Mouse (Mus musculus): ENCODE measurements at regions not wholly inside any gene's neighbourhood (a gene's known extent, or its start where the extent isn't known, plus 50 kb on each side); places are given as distances from the start of the nearest gene placed in this dataset.

GRCm38 (mm10) chr16:44674198-44674597 lies 49.9 kb upstream of the Nepro start:
- DNase-seq = no peak

DNA sequence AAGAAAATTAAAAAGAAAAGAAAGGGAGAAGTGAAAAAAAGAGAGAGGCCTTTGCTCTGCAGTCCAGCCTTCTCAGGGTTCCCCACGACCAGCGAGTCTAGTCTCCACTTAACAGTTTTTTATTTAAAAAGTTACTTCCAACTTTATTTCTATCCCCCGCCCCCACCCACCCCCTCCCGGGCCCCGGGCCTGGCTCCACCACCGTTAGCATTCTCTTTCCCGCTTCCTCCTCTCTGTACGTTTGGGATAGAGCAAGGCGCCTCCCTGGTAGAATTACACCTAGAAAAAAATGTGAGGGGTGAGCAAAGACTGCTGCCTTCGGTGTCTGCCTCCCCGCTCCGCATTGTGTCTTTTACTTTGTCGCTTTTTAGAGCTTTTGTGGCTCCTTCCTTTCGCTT lies 51.7 kb upstream of the Nepro start:
- no peak for DNase-seq

- DNase-seq = no peak
Observed at GRCm38 (mm10) chr16:44671551-44672421, 52.3 kb upstream of the Nepro start.

- no peak for DNase-seq
Observed at GRCm38 (mm10) chr16:44668061-44668460, 56.0 kb upstream of the Nepro start.

- no peak for DNase-seq
Observed at GRCm38 (mm10) chr16:44667118-44667517, 57.0 kb upstream of the Nepro start.

DNA sequence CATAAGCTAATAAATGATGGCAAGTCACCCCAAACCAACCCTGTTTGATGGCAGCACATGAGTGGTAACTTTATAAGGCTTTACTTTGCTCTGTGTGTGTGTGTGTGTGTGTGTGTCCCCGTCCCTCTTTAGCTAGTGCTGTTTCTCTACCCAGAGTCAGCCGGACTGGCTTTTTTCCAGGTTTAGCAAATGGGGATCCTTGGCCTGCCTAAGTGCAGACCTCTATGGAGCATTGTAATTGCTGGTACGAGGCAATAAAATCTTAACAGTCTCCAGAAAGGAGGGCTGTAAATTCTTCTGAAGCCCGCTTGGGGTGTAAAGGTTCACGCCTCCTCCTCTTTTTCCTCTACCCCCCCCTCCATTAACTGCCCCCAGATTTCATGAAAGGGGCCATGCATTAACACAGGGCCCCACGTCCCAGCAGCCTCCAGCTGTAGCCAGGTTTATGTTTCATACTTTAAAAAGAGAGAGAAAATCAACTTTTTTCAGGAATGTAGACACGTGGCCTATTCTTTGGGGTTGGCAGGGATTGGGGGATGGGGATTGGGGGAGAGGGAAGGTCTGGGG lies 57.6 kb upstream of the Nepro start:
- peak in 1 of 2 experiments; percentile 25 for DNase-seq

- DNase-seq = no peak
Observed at GRCm38 (mm10) chr16:44665491-44665931, 58.6 kb upstream of the Nepro start.

GRCm38 (mm10) chr16:44662966-44663600 lies 61.0 kb upstream of the Nepro start:
- no peak for DNase-seq

GRCm38 (mm10) chr16:44660996-44661876 lies 62.9 kb upstream of the Nepro start:
- no peak for DNase-seq

DNA sequence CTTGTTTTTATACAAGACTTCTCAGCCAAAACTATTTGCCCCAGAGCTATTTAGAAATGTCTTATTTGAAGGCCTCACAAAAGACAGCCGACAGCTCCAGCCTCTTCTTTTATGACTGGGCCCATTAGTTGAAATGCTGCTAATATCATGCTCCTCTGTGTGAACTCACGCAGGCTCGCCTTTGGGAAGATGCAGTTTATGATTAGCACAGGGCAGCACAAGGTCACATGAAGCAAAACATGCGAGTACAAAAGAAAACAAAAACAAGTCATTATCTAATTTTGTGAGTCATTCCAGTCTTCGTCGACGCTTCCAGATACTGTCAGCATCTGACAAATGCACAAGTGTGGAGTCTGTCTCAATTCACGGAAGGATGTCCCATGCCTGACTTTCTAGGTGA lies 65.8 kb upstream of the Nepro start:
- DNase-seq = no peak

DNA sequence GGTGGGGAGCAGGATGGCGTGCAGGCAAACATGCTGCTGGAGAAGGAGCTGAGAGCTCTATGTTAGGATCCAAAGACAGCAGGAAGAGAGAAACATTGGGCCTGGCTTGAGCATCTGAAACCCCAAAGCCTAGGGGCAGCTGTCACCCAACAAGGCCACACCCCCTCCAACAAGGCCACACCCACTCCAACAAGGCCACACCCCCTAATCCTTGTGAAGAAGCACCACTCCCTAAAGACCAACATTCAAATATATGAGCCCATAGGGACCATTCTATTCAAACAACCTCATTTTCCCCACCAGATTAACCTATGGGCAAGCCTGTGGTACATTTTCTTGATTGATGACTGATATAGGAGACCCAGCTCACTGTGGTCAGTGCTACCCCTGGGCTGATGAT lies 67.9 kb upstream of the Nepro start:
- DNase-seq = no peak

- no peak for DNase-seq
Observed at GRCm38 (mm10) chr16:44655306-44655705, 68.8 kb upstream of the Nepro start.

GRCm38 (mm10) chr16:44648547-44649223 lies 75.4 kb upstream of the Nepro start:
- DNase-seq = no peak

- DNase-seq = peak; percentile 32 to 60
Observed at GRCm38 (mm10) chr16:44643992-44644391, 80.1 kb upstream of the Nepro start.

DNA sequence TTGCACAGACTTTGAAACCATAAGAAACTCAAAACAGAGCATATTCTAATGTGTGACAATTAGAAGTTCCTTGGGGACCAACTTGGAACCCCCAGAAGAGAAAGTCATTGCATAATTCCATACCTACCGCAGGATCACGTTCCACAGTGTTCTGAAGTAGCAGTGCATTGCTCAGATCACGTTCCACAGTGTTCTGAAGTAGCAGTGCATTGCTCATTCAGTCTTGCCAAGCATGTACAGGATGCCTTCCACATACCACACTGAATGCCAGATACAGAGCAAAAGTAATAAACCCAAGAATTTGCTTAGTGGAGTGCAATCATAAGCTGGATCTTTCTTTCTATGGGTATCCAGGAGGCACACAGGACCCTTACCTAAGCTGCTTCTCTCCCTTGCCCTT lies 78.4 kb upstream of the Boc start:
- no peak for DNase-seq

DNA sequence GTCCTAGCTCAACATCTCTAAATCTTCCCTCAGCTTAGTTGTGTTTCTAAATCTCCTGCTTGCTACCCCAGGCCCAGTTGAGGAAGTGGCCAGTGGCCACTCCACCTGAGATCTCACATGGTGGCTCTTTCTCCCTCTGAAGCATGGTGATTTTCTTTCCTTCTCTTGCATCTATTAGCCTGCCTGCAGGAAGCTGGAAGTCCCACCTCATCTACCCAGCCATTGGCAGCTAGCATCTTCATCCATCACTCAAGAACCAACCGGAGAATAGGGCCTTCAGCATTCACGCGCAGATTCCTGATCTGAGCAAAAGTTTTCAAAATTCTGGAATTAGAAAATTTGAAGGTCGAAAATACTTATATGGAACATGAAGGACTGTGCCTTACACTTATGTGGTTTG lies 75.8 kb upstream of the Boc start:
- no peak for DNase-seq

DNA sequence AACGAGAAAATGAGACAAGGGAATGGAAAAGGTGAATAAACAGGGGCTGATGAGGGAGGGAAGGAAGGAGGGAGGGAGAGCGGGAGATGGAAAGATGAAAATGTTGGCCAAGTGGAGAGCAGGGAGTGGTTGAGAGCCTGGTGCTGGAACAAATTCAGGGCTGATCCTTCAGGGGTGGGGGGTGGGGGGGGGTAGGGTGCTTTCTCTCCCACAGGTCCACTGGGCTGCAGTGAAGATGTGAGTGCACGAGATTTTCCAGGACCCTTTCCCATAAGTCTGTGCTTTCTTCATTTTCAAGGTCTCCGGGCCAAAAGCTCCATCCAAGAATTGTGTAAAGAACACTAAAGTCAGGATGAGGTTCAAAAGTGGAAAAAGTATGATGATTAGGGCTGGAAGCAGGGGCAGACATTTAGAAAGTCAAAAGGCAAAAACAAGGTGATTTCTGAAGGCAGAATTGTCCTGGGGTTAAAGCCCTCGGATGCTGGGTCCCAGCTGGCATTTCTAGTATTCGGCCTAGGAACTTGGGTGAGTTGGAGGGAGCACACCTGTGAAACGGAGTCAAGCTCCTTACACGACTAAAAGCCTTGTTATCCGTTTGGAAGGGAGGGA lies 74.5 kb upstream of the Boc start:
- peak in 1 of 2 experiments; percentile 35 for DNase-seq

DNA sequence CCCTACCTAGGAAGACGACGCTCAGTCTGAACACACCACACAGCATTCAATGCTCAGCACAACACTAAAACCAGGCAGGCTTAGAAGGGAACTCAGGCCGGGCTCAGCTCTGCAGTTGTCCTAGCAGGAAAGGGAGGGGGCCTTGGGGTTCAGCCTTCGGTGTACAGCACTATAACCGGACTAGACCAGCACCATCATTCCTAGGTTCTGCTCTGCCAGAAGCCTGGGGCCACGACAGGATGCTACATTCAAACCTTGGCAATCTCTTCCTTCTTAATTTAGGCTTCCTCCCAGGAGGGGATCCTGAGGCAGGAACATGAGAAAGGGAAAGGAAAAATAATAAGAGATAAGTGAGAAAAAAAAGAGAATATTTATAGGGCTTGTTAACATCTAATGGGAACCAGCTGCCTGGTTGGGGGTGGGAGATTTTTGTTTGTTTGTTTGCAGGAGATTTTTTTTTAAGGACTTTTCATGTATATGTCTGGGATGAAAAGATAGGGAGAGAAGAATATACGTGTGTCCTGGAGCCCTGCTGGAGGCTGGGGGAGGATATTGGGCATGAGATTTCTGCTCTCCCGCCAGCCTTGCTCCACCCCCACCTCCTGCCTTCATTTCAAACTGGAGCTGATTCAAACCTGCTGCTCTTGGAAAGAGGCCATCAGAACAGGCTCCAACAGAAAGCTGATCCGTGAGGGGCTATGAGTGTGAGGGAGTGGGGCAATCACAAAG lies 73.8 kb upstream of the Boc start:
- peak; percentile 92 to 93 for DNase-seq

DNA sequence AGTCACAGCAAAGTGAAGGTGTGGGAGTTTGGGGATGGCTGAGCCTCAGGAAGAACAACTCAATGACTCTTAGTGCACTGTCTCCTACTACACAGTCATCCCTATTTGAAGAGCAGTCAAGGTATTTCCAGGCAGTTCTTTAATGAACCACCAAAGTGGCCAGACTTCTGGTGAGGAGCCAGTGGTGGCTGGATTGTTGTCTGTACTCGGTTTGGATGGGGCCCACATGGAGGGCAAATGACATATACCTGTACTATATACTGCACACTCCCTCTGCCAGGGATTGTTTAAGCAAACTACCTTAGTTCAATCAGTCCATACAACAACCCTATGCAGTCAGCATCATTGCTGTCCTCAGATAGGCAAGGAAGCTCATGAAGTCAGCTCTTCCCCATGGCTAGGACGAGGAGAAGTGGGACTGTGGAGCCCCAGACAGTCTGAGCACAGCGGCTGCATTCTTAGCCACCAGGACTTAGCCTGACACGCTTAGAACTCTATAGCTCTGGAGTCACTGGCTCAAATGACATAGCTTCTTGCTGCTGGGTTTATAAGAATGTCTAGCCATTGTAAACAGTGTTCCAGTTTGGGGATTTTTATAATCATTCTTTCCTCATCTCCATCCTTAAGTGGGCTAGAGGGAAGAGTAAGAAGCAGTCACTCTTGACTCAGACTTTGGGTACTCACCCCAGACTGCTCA lies 72.8 kb upstream of the Boc start:
- DNase-seq = peak; percentile 29 to 36

DNA sequence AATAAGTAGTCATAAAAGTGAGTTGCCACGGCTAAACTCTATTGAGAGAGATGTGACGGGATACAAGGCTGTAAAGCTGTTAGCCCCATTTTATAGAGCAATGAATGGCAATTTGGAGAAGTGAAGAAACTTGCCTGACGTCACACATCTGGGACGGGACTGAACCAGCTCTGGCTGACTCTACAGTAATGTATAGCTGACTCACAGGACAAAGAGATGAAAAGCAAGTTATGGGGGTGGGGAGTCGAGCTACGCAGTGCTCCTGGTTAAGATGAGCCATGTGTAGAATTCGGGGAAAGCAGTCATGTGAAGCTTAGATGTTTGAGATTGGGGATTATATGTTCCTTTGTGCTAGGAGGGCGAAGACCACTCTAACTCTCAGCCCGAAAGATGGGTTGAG lies 72.2 kb upstream of the Boc start:
- DNase-seq = no peak

DNA sequence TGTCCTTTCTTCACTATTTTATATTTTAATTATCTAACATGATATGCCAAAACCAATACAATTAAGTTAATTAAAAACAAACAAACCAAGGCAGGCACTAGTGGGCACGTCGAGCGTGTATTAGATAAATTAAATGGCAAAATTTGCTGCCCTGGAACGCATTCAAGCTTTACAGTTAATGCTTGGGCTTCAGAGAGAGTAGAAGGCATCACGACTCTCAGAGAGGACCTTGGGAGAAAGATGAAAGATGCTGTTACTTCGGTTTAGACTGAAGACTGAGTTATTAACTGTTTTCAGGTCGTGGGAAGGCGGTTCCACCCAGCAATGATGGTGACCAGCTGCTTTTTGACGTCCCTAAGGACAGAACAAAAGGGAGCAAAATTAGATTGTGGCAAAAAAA lies 71.7 kb upstream of the Boc start:
- no peak for DNase-seq
